Mouse (Mus musculus): ENCODE data around the gene Twf2. TPM values are rescaled to one million over a fixed set of nuclear protein-coding genes. Genes with fewer than 3 reads are reported as not detected.

Twf2 gene
- polyA plus RNA-seq, 1 experiment from 2014 or later = 64.2 TPM

DNA sequence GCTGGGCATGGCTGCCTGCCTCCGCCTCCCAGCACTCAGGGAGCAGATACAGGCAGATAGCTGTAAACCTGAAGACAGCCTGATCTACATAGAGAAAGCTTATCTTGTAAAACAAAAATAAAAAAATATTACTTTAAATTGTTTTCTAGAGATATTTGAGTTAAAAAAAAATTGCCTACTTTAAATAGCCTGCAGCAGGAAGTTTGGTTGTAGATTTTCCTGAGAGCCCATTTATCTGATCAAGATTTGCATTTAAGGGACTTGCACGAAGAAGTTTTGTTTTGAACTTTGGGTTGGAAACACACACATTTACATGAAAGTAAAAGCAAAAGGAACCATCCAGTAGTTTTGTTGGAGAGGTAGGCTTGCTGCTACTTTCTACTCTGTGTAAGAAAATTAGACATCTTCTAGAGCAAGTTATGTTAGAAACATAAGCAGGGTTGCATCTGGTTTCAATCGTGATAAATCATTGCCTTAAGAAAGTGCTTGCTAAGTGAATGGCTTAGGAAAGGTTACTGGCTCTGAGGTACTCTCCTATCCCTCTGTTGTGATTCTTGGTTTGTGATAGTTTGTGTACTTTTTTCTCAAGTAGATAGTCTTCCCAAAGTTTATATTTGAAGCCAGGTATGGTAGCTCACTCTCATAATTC, 27.2 kb upstream of the Twf2 start:
- H3K9ac ChIP-seq (replicated peaks; ENCODE audit: low read depth) = no peak overlapping the region
- no peaks in the 10 kb centered on the region for H3K27me3 ChIP-seq (replicated peaks; ENCODE audit: insufficient read depth, low read length)
- no peak for DNase-seq (ENCODE audit: low spot score)
- no peak for ATAC-seq
- TF ChIP-seq EP300 (IDR thresholded peaks at IDR 0.05) (no peak), CTCF (IDR thresholded peaks at IDR 0.05) (no peak)
- H3K27ac ChIP-seq (ENCODE audit: low read length) = no peak overlapping the region
- 58% methylated on average over 3 of the region's 3 CpGs for WGBS
- no peak overlapping the region for H3K4me2 ChIP-seq (replicated peaks; ENCODE audit: low read depth, low read length)
- peaks cover 11% of the 10 kb centered on the region; the same call in 1 of the 2 replicates for H3K36me3 ChIP-seq (ENCODE audit: insufficient read depth, low read length)
- no peak overlapping the region for H3K4me3 ChIP-seq (ENCODE audit: low read depth, low read length)
- H3K4me1 ChIP-seq (ENCODE audit: insufficient read depth, low read depth, low read length) = peaks cover 8% of the 10 kb centered on the region; the same call in 1 of the 2 replicates
- H3K9me3 ChIP-seq (ENCODE audit: low read length) = no peaks in the 10 kb centered on the region

DNA sequence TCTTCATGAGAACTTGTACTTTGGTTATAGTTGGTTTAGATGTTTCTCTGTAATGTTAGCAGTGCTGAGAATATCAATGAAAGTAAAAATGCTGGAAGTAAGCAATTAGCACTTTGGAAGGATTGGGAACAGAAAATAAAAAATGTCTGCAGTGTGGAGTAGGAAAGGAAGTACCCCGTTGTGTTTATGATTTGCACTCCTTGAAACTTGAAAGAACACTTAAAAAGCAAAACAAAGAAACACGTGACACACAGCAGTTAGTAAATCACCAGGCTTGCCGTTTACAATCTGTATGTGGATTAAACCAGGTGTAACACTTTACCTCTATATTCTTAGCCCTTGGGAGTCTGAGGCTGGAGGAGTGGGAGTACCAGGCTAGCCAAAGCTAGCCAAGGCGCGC, 26.1 kb upstream of the Twf2 start:
- Histone ChIP-seq H3K27ac (ENCODE audit: low read length) (no peak overlapping the region), H3K27me3 (replicated peaks; ENCODE audit: insufficient read depth, low read length) (no peaks in the 10 kb centered on the region), H3K4me3 (ENCODE audit: low read depth, low read length) (no peak overlapping the region), H3K4me1 (ENCODE audit: insufficient read depth, low read depth, low read length) (peaks cover 8% of the 10 kb centered on the region; the same call in 1 of the 2 replicates), H3K9me3 (ENCODE audit: low read length) (no peaks in the 10 kb centered on the region), H3K36me3 (ENCODE audit: insufficient read depth, low read length) (peaks cover 17% of the 10 kb centered on the region; the same call in 1 of the 2 replicates), H3K4me2 (replicated peaks; ENCODE audit: low read depth, low read length) (no peak overlapping the region), H3K9ac (replicated peaks; ENCODE audit: low read depth) (no peak overlapping the region)
- DNase-seq (ENCODE audit: low spot score) (no peak), ATAC-seq (no peak)
- TF ChIP-seq CTCF (IDR thresholded peaks at IDR 0.05) = no peak
- TF ChIP-seq EP300 (IDR thresholded peaks at IDR 0.05) = no peak
- 62% methylated on average over 5 of the region's 5 CpGs for WGBS

DNA sequence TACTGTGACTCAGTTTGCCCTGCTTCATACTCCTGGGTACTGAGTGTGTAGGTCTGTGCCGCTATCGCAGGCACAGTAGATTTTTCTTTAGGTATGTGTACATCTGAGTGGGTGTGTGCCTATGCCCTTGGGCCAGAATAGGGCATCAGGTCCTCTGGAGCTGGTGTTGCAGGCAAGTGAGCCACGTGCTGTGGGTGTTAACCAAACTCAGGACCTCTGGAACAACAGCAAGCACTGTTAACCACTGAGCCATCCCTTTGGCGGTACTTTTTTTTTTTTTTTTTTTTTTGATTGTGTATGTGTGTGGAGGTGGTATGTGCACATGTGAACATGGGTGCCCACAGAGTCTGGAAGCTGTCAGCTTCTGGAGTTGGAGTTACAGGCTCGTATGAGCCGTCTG, 25.1 kb upstream of the Twf2 start:
- ATAC-seq = no peak
- H3K27ac ChIP-seq (ENCODE audit: low read length) = no peak overlapping the region
- no peak overlapping the region for H3K4me3 ChIP-seq (ENCODE audit: low read depth, low read length)
- H3K9ac ChIP-seq (replicated peaks; ENCODE audit: low read depth) = no peak overlapping the region
- H3K4me2 ChIP-seq (replicated peaks; ENCODE audit: low read depth, low read length) = no peak overlapping the region
- TF ChIP-seq EP300 (IDR thresholded peaks at IDR 0.05) (no peak), CTCF (IDR thresholded peaks at IDR 0.05) (no peak)
- 91% methylated on average over 6 of the region's 6 CpGs for WGBS
- no peaks in the 10 kb centered on the region for H3K9me3 ChIP-seq (ENCODE audit: low read length)
- no peak for DNase-seq (ENCODE audit: low spot score)
- H3K36me3 ChIP-seq (ENCODE audit: insufficient read depth, low read length) = peaks cover 24% of the 10 kb centered on the region; the same call in 1 of the 2 replicates
- no peaks in the 10 kb centered on the region for H3K27me3 ChIP-seq (replicated peaks; ENCODE audit: insufficient read depth, low read length)
- peaks cover 8% of the 10 kb centered on the region; the same call in 1 of the 2 replicates for H3K4me1 ChIP-seq (ENCODE audit: insufficient read depth, low read depth, low read length)

DNA sequence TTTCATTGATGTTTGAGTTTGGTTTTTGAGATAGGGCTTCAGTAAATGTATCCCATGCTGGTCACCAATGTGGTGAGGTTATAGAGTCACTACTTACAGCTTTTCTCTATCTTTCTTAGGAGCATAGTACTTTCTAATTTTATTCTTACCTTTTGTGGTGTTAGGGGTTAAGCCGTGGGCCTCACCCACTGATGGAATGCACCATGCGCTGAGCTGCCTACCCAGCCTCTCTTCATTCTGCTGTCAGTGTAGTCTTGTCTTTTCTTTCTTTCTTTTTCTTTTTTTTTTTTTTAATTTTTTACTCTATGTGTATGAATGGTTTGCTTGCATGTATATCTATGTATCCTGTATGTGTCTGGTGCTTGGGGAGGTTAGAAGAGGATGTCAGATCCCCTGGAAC, 23.5 kb upstream of the Twf2 start:
- H3K9me3 ChIP-seq (ENCODE audit: low read length) = no peaks in the 10 kb centered on the region
- TF ChIP-seq CTCF (IDR thresholded peaks at IDR 0.05) (no peak), EP300 (IDR thresholded peaks at IDR 0.05) (no peak)
- 0 out of 2 replicates have a peak, but pooled peaks cover 4% of the 10 kb centered on the region for H3K4me1 ChIP-seq (ENCODE audit: insufficient read depth, low read depth, low read length)
- no peak for ATAC-seq
- WGBS = 76% methylated on average over 2 of the region's 2 CpGs
- no peak overlapping the region for H3K27ac ChIP-seq (ENCODE audit: low read length)
- no peak for DNase-seq (ENCODE audit: low spot score)
- no peak overlapping the region for H3K4me3 ChIP-seq (ENCODE audit: low read depth, low read length)
- H3K4me2 ChIP-seq (replicated peaks; ENCODE audit: low read depth, low read length) = no peak overlapping the region
- H3K9ac ChIP-seq (replicated peaks; ENCODE audit: low read depth) = no peak overlapping the region
- H3K36me3 ChIP-seq (ENCODE audit: insufficient read depth, low read length) = peaks cover 40% of the 10 kb centered on the region; the same call in 1 of the 2 replicates
- no peaks in the 10 kb centered on the region for H3K27me3 ChIP-seq (replicated peaks; ENCODE audit: insufficient read depth, low read length)

DNA sequence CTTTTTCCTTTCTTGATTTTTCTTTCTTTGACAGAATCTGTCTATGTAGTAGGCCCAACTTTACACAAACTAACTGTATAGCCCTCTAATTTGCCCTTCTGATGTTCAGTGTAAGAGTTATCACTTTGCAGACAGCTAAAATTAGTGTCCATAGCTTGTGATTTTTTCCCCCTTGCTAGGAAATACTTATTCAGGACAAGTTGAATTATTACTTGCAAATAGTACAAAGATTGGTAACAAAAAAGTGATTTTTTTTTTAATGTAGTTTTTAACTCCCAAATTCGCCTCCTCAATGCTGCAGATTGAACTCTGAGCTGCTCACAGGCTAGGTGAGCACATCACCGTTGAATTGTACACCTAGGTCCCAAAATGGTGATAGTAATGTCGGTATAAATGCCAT, 22.9 kb upstream of the Twf2 start:
- ATAC-seq (no peak), DNase-seq (ENCODE audit: low spot score) (no peak)
- no peak overlapping the region for H3K9ac ChIP-seq (replicated peaks; ENCODE audit: low read depth)
- peaks cover 43% of the 10 kb centered on the region; the same call in 1 of the 2 replicates for H3K36me3 ChIP-seq (ENCODE audit: insufficient read depth, low read length)
- no peak overlapping the region for H3K4me3 ChIP-seq (ENCODE audit: low read depth, low read length)
- H3K27ac ChIP-seq (ENCODE audit: low read length) = no peak overlapping the region
- no peaks in the 10 kb centered on the region for H3K9me3 ChIP-seq (ENCODE audit: low read length)
- no peaks in the 10 kb centered on the region for H3K27me3 ChIP-seq (replicated peaks; ENCODE audit: insufficient read depth, low read length)
- H3K4me2 ChIP-seq (replicated peaks; ENCODE audit: low read depth, low read length) = no peak overlapping the region
- 88% methylated on average over 3 of the region's 3 CpGs for WGBS
- TF ChIP-seq EP300 (IDR thresholded peaks at IDR 0.05) (no peak), CTCF (IDR thresholded peaks at IDR 0.05) (no peak)
- H3K4me1 ChIP-seq (ENCODE audit: insufficient read depth, low read depth, low read length) = 0 out of 2 replicates have a peak, but pooled peaks cover under 1% of the 10 kb centered on the region

DNA sequence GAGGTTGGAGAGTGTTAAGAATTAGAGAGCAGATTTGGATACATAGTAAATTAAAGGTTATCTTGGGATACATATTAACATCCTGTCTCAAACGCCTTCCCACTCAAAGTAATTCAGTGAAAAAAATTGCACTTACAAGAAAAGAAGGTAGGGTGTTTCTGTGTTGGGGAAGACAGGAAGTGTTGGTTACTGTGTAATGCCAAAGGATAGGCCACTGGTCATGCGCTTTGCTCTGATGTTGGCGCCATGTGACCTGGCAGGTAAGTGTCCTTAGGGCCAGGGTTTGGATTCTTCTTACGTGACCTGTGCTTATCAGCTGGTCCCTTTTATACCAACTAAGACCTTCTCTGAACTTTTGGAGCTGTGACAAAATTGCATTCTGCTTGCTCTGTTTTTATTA, 20.8 kb upstream of the Twf2 start:
- ATAC-seq (no peak), DNase-seq (ENCODE audit: low spot score) (no peak)
- Histone ChIP-seq H3K27ac (ENCODE audit: low read length) (no peak overlapping the region), H3K4me2 (replicated peaks; ENCODE audit: low read depth, low read length) (no peak overlapping the region), H3K27me3 (replicated peaks; ENCODE audit: insufficient read depth, low read length) (no peaks in the 10 kb centered on the region), H3K9ac (replicated peaks; ENCODE audit: low read depth) (no peak overlapping the region), H3K4me1 (ENCODE audit: insufficient read depth, low read depth, low read length) (no peaks in the 10 kb centered on the region), H3K9me3 (ENCODE audit: low read length) (no peaks in the 10 kb centered on the region), H3K4me3 (ENCODE audit: low read depth, low read length) (no peak overlapping the region), H3K36me3 (ENCODE audit: insufficient read depth, low read length) (peaks cover 49% of the 10 kb centered on the region; the same call in 1 of the 2 replicates)
- WGBS = 87% methylated on average over 4 of the region's 4 CpGs
- TF ChIP-seq CTCF (IDR thresholded peaks at IDR 0.05) (no peak), EP300 (IDR thresholded peaks at IDR 0.05) (no peak)

Data from lung, postnatal 0 days (tissue).